Mouse (Mus musculus) induced T-regulatory cell, adult 2 months (primary cell): ENCODE results near the gene Drosha.
A peak's percentile ranks its signal among the peaks of the same experiment; 100 is the strongest.

Experiments
- DNase-seq: peaks from one replicate; pipeline ENCODE4 v3.0.0-alpha.2; 2012; ENCODE audit warnings: low read depth

Drosha gene

DNA sequence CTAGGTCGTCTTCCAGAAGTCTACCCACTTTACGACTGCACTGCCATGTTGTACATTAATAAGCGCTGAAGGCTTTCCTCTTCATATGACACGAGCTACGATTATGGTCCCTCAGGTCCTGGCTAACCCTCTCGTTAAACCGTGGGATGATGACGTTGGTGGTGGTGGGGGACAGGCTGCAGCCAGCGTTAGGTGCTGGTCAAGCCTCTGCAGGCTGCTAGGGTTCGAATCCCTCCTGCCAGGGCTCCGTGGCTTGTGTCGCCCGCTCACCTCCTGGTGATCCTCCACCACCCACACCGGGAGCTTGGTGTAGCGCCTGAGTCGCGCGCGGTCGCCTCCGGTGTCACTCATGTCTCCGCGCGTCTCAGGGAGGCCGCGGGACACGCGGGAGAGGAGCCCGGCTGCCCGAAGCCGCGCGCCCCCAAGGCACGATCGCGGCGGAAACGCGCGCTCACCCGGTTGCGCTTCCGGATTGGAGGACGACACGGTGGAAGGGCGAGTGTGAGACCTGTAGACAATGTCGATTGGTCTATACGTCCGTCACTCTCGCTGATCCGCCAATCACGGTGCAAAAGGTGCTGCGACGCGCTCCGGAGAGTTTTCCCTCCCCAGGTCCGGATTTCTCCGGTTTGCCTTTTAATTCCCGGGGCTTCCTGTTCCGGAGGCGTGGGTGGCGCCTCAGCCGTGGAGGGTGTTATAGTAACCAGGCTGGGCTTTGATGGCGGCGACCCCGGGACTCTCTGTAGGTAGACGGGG is at the start of gene Drosha, which contains the start of gene 6030458C11Rik:
TSS of gene Drosha (plus strand) at position 619 of the 756 bp plus-strand sequence.
TSS of gene 6030458C11Rik (minus strand) at position 453 of the 756 bp plus-strand sequence.
- DNase-seq: peak; percentile 100

DNA sequence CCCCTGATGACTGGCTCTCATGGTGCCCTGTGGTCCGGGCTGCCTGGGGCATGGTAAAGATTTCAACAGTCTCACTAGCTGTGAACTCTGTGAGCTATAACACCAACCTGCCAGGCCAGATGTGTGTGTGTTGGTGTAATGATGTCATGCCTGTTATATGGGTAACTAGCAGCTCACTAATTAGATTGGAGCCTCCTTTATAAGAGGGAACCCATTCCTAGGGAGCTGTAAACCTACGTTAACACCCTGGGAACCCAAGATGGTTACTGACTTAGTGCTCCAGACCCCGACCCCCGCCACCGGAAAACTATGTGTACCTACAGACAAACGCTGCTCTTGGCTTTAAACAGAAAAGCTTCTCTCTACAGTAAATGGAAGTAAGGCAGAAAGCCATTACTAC is 43.3 kb upstream of the Drosha start:
- no peak for DNase-seq

DNA sequence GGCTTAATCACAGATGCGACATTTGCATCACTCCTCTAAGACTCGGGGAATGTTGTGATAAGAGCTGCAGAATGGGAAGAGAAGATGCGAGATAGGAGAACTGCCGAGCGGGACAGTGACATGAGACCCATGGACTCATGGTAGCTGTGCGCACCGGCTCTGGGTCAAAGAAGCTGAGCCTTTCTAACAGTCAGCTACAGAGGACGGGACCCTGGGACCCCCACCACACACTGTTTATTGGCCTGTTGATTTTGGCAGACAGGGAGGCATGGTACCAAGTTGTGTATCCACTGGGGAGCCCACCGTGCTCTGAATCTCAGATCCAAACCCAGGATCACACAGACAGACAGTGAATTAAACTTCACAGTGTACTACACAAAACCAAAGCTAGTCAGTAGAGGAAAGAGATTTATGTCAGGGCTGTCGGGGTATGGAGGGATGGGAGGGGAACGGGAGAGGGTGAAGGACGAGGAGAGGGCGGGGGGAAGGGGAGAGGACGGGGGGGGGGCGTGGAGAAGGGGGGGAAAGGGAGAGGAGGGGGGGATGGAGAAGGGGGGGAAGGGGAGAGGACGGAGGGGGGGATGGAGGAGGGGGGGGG is 42.8 kb upstream of the Drosha start:
- no peak for DNase-seq

DNA sequence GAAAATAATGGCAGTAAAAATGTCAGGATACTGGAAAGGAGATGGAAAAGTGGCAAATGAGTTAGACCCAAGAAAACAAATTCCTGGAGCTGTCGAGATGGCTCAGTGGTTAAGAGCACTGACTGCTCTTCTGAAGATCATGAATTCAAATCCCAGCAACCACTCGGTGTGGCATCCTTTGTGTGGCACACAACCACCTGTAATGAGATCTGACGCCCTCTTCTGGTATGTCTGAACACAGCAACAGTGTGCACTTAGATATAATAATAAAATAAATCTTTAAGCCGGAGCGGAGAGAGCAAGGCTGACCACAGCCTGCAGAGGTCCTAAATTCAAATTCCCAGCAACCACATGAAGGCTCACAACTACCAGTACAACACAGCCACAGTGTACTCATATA is 36.1 kb upstream of the Drosha start:
- no peak for DNase-seq

DNA sequence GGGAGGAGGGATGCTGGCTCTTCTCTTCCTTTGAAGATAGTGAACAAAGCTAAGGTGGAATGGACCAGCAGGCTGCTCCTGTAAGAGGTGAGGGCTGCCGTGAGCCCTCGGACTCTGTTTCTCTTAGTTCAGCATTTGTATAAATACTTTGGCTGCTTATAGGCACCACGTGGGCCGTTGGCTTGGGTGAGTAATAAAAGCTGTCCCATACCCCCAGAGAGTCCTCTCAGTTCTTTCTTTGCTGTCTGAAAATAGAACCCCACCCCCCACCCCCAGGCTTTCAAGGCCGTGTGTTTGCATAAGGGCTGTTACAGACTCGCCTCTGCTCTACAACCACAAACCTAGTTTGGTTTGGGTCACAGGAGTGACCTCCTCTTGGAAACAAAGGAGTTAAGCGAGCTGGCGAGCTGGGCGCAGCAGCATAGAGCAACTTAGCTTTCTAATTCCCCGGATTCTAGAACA is 35.2 kb upstream of the Drosha start:
- no peak for DNase-seq

DNA sequence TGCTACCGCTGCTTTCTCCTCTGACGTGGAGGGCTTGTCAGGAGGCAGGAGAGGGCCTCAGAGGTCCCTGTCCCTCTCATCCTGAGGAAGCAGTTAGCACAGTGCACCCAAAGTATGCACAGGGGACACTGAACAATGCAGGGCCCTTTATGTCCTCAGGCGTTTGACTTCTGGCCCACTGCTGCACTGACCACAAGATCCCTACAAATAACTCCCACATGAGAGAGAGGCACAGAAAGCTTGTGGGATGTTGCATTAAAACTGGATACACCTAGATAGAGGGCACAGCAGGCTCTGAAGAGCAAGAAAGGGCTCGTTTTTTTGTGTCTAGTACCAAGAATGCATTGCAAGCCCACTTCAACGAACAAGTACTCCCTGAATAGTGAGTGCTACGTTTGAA is 30.3 kb upstream of the Drosha start:
- no peak for DNase-seq

DNA sequence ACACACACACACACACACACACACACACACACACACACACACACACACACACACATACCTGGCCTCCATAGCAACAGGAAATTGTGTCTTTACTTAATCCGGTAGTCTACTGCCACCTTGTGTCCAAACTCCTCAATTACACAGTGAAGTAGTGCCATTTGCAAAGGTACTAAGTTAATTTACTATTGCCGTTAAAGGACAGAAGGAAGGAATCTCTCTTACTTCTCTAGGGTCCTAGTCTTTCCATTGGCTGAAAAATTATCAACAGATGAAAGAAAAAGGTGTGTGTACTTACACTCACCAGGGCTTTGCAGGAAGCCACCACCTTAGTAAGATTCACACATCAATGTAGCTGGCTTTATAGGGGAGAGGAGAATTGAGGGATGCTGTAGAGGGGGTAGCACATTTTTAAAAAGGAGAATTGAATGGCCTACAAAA is 29.1 kb upstream of the Drosha start:
- peak; percentile 92 for DNase-seq

DNA sequence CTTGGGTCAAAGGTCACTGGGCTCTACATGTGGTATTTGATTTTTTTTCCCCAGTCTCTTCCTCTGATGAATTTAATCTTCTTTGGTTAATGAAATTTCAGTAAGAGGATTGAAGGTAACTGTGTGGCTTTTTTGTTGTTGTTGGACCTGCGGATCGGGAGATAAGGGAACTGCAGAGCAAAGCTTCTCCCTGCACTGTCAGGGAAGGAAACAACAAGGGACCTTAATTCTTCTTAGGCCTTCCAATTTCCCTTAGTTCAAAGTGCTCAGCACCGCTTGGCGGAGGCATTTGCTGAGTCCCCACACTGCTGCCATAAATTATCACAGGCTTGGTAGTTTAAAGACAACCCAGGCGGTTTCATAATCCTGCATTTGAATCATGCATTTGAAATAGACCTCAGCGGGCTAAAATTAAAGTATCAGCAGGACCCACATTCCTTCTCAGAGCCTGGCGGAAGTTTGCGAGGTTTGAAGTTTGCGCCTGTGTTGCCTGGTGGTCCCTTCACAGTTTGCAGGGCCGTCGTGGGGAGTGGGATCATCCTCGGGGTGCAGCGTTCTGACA is 28.6 kb upstream of the Drosha start:
- no peak for DNase-seq

DNA sequence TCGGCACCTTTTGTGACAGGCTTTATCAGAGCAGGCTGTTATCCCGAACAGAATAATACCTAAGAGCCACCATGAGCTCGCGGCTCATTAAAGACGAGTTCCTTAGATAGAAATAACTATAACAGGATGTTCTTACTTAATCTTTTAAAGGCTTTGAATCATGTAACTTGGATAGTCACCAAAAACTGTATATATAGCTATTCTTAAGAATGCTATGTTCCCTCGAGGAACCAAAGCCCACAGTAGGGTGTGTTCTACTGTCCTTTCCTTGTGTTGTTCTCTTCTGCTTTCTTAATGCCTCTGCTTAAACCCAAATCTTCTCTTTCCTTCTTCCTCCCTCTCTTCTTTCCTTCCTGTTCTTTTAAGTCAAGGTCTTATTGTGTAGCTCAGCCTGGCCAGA is 26.6 kb upstream of the Drosha start:
- DNase-seq: no peak

DNA sequence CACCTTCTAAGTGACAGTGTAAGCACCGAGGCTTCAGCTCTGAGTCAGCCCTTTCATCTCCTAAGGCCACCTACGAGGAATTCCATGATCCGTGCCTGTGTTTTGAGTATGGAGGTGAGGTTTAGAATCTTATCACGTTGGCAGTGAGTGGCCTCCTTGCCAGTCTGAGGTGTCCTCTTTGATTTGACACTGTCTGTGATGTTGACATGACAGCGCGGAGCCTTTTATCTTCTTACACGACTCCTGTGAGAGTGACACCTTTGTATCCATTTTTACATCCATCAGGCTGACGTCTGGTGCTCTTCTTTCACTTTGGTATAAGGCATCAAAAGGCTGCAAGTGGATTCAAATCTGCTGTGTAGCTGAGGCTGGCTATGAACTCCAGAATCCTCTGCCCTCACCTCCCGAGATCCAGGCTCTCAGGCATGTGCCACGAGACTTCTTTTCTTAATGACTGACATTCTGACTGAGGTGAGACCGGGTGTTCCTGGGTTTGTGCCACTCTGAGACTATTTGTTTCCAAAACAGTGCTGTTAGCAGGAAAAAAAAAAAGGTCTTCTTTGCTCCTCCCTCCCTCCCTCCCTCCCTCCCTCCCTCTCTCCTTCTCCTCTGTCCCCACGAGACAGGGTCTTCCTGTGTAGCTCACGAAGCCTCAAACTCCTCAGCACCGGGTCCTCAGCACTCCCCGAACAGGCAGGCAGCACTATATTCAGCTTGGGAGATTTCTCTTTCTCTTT is 24.0 kb upstream of the Drosha start:
- DNase-seq: peak; percentile 55

DNA sequence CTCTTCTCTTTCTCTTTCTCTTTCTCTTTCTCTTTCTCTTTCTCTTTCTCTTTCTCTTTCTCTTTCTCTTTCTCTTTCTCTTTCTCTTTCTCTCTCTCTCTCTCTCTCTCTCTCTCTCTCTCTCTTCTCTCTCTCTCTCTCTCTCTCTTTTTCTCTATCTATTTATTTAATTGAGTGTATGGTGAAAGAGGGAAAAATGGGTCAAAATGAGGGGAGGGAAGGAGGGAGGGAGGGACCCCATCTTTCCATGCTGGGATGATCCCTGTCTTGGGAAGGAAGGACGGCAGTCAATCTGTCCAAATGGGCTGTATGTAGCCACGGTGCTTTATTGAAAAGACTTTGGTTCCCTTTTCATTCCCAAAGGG is 23.5 kb upstream of the Drosha start:
- peak; percentile 22 for DNase-seq

DNA sequence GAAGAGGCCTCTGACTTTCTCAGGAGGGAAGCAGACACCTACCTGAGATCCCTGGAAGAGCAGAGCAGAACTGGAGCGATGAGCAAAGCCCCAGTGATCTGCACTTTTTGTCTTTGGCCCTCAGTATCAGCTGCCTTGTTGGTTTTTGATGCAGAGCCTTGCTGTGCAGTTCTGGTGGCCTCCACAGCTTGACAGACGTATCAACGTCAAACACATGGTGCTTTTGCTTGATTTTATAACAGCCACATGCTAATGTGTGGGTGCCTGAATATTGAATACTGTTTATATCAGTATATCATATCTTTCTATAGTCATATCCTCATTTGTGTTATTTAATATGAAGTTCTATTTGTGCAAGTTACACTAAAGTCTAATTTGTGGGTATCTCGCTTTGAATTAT is 19.5 kb upstream of the Drosha start:
- no peak for DNase-seq

DNA sequence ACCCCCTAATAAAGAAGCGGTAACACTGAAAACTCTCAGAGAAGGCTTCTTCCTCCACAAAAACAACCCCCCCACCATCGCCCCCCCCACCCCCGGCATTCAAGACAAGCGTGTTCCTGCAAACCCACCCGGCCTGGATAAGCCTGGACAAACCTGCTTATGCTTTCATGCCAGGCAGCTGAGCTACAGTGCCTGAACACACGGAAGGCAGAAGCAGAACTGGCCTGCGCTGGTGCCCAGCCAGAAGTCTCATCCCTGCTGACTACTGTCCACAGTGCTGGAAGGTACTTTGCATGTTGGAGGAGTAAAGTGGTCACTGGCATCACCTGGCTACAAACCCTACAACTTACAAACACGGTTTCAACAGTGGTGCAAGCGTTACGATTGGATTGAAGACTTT is 17.5 kb upstream of the Drosha start:
- DNase-seq: no peak

DNA sequence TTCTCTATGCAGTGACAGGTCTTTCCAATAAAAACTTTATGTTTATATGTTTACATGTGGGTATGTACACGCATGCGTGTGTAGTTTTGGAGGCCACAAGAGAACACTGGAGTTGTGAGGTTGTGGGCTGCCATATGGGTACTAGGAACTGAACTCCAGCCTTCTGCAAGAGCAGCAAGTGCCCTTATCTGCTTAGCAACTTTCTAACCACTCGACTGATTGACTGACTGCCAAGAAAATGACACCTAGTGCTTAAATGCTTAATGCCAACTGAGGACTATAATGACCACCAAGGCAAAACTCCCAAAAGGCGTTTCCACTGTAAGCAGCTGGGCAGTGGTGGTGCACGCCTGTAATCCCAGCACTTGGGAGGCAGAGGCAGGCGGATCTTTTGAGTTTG is 15.3 kb upstream of the Drosha start:
- DNase-seq: no peak

DNA sequence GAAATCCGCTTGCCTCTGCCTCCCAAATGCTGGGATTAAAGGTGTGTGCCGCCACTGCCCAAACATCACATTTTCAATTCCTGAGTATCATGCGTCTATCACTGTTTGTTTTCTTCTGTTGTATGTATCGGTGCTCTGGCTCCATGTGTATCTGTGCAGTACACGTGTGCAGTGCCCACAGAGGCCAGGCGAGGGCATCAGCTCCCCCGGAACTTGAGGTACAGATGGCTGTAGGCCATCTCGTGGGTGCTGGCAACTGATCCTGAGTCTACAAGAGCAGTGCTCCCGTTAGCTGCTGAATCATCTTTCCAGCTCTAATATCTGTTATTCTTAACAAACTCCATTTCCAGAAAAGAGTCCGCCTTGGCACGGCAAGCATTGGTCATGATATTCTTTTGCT is 12.0 kb upstream of the Drosha start:
- DNase-seq: no peak

DNA sequence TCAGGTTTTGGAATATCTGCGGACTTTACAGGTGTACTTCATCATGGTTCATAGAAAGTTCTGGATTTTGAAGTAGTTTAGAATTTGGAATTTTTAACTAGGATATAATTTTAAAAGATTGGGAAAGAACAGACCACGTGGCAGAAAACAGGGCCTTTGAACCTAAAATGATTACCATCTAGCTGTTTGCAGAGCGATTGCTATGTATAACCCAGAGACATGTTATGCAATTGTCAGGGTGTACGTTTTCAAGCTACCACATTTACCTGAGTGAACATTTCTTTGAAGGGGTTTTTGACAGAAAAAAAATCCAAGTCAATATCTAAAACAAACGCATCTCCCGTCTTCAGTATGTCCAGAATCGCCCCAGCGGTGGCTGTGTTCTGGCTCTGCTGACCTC is 7.0 kb upstream of the Drosha start:
- DNase-seq: no peak

DNA sequence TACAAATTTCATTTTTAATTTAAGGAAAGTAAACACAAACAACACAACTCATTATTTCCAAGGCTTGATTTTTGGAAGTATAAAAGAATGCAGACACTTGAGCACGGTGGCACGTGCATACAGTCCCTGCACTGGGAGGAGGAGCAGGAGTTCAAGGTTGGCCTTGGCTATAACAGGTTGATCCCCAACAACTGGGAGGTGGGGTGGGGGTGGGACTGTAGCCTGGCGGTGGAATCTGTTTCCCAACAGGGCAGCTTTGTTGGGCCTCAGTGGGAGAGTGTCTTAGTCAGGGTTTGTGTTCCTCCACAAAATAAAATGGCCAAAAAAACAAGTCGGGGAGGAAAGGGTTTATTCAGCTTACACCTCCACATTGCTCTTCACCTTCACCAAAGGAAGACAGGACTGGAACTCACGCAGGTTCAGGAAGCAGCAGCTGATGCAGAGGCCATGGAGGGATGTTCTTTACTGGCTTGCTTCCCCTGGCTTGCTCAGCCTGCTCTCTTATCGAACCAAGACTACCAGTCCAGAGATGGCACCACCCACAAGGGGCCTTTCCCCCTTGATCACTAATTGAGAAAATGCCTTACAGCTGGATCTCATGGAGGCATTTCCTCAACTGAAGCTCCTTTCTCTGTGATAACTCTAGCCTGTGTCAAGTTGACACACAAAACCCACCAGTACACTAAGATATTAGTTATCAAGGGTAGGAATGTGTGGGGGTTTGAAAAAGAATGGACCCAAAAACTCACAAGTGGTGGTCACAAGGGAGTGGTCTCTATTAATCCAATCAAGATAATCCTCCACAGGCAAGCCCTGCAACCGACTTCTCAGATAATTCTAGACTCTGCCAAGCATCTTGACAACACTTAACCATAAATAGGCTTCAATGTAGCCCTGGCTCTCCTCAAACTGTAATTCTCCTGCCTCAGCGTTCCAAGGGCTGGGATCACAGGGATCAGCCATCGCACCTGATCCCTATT is 1.9 kb upstream of the Drosha start:
- DNase-seq: no peak

DNA sequence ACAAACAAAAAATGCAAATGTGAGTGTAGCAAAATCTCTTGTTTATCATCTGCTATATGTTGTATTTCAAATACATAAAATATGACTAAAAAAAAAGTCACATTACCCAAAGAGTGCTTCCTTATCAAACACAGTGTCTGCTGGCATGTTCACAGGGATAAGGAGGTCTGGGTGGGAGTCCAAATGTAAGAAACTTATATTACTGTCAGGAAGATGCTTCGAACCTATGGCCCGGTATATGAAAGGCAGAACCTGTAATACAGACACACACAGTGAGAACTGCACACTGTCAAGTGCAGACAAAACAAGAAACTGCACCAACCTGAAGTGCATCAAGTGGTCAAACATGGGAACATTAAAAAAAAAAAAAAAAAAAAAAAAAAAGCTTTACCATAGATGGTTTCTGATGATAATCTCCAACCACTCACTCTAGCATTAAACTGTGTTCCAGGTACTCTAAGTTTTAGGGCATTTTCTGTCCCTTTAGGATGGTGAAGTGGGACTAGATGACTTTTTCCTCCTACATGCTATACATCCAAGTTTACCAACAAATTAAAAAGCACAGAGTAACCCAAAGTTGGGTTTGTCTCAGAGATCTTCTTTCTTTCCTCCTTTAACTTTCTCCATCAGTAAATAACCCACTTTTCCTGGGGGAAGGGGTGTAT is 1.0 kb upstream of the Drosha start:
- no peak for DNase-seq

DNA sequence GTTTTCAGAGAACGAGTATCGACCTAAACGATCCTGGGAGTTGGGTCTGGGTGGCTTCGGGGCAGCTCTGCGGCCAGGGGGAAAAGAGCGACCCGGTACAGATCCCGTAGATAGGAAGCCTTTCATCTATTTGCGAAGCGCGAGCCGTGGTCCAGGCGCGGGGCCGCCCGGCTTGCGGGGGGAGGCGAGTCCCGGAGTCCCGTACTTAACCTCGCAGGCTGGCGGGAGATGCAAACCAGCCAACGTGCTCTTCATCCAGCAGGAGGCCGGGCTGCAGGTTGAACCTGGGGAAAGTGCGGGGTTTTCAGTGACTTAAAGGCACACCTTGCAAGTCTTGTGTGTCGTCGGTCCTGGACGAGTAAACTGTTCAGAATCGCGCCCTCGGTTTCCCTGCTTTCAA is 350 bp downstream of the Drosha start:
- peak; percentile 77 for DNase-seq

DNA sequence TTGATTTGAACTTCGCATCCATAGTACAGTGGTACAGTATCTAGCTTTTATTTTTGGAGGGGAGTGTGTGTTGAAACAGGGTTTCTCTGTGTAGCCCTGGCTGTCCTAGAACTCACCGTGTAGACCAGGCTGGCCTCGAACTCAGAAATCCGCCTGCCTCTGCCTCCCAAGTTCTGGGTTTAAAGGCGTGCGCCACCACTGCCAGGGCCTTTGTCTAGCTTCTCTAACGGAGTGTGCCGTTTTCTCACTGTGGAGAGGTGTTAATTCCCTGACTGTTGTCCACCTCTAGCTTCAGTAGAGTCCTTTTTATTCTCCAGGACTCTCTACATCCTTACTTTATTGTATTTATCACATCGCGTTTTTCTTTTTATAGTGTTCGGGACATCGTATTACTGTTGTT is 793 bp downstream of the Drosha start:
- DNase-seq: no peak

DNA sequence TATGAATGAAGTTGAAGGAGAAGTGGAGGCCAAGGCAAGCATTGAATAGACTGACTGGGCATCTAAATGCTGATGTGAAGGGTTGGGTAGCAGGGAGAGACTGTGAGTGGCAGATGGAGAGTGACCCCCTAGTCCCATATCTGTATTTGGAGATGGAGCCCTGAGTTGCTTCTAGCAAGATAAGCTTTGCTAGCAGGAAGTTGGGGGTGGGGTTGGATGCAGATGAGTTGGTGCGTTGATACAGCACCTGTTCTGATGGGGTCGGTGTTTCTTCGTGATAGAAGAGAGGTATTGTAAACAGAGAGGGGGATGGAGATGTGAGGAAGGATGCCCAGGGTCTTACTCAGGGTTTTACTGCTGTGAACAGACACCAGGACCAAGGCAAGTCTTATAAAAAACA is 5.3 kb downstream of the Drosha start:
- DNase-seq: no peak
